Mouse (Mus musculus) mouse embryonic stem cell (cell line): Measurements from ENCODE around the gene Pxn.

ENCODE experiments used
- in situ Hi-C, 2 experiments: fragments of 300-500 bp; cut with MboI; formaldehyde crosslinking; loops; 1 replicate in 1 of 2; 3 replicates in 1 of 2; pipeline ENCODE4 v1.14.3; 2019 to 2020; ENCODE audit warnings: low sequenced_read_pairs in 2 of 2, low pct_unique_long_range_greater_than_20kb in 1 of 2, mixed read lengths in 1 of 2; ENCODE audit not compliant: unreplicated experiment in 1 of 2

The Pxn gene

DNA sequence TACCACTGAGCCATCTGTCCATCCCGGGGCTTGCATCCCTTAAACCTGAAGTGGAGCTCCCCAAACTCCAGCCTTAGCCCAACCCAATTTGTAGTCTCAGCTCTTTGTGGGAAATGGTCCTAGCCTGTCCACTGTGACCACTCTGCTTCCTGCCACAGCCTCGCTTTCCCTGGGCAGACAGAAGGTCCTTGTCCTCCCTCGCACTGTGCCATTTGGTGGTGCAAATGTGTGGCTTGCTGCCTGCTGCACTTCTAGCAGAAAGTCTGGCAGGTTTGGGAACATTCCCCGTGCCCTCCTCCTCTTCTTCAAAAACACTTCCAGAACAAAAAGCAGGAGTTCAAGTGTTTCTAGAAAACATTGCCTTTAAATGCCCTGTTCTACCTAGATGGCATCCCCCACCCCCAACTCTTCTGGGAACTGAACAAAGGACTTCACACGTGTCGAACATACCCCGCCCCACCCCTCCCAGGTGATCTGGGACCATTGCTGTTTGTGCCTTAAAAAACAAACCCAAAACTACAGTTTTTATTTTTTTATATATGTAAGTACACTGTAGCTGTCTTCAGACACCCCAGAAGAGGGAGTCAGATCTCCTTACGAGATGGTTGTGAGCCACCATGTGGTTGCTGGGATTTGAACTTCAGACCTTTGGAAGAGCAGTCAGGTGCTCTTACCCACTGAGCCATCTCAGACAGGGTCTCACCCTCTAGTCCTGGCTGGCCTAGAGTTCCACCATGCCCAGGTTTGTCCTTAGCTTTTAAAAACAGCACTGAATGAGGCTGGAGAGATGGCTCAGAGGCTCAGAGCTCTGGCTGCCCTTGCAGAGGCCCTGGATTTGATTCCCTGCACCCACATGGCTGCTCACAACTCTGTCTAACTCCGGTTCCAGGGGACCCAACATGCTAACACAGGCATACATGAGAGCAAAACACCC lies 7.9 kb upstream of the Pxn start:
- in situ Hi-C loops = no loop called here

DNA sequence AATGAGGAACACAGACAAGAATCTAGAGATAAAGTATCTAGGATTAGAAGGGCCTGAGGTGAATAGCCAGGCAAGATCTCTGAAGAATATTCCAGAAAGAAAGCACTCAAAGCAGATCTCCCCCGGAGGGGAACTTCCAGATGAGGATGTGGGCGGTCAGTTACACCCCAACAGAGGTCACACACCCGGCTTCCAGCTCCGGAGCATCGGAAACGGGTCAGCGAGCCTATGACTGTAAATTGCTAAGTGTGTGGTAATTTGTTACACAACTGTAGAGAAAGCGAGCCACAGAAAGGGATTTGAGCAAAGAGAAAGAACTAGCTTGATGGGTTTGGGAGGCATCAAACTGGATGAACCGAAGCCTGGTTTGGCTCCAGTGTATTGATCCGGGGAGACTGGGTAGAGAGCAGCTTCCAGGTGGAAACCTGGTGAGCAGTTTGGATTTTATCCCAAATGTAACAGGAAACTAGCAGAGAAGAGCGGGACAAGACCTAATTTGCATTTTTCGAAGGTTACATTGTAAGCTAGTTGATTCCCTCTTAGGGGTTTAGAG lies 6.0 kb upstream of the Pxn start:
- in situ Hi-C loops = loop anchor here in 1 of 2 experiments (5.0 to 10.0 kb wide), 2 partner anchors 42 to 134 kb away; partner anchors contain the start of gene Rab35

DNA sequence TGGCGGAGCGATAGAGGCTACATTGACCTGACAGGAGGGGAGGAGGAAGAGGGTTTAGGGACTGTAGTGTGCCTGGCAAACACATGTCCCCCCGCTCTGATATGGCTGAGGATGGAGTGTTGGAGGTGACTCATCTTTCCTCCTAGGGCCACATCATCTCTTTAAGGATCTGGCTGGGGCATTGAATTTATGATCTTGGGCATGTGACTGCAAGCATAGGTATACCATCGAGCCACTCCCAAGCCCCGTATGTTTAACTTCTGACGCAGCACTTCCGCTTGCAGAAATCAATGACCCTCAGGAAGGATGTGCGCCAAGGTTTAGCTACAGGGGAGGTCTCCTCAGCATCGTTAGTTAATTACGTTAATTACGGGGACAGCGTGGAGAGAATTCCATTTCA lies 3.4 kb upstream of the Pxn start:
- in situ Hi-C loops = loop anchor here in 1 of 2 experiments (5.0 to 10.0 kb wide), 2 partner anchors 39 to 132 kb away; partner anchors contain the start of gene Rab35

DNA sequence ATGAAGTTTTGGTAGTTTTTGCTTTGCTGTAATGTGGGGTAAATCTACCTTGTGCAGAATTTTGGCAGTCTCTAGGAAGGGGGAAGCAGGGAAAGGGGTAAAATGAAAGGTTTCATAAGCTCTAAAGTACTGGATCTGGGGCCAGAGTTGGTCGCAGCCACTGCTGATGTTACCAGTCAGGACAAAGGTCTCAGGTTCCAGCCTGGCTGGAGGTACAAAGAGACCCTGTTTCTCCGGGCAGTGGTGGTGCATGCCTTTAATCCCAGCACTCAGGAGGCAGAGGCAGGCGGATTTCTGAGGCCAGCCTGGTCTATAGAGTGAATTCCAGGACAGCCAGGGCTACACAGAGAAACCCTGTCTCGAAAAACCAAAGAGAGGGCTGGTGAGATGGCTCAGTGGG lies 859 bp upstream of the Pxn start:
- in situ Hi-C loops = loop anchor here in 1 of 2 experiments (10.0 kb wide), 1 partner anchor 129 kb away; the partner anchor contains the start of gene Rab35

DNA sequence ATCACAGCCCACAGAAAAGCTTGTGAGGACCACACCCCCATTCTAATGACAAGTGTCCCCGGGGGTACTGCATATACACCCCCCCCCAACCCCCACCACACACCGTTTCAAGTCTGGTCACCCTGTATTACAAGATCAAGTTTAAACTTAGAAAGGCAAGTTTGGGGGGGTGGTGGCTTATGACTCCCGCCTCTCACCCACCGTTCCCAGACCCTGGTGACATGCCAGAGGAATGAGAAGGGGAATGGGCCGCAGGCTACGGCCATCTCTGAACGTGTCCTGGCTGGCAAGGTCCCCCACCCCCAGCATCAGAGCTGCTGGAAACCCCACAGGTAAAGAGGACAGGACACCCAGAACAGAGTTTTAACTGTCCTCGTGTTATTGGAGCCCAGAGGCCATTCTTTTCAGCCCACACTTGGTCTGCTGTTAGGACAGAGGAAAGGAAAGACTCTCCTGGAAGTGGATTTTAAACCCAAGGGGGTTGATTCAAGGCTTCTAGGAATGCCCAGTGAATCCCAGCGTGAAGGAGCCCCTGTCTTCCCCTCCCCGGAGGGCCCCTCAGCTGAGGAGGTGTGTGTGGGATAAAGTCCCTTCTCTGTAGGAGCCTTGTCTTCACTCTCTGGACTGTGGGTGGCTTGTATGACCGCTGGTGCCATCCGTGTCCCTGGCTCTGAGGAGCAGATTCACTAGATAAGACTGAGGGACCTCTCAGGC lies 948 bp downstream of the Pxn start:
- in situ Hi-C loops = loop anchor here in 1 of 2 experiments (10.0 kb wide), 1 partner anchor 127 kb away; the partner anchor contains the start of gene Rab35

DNA sequence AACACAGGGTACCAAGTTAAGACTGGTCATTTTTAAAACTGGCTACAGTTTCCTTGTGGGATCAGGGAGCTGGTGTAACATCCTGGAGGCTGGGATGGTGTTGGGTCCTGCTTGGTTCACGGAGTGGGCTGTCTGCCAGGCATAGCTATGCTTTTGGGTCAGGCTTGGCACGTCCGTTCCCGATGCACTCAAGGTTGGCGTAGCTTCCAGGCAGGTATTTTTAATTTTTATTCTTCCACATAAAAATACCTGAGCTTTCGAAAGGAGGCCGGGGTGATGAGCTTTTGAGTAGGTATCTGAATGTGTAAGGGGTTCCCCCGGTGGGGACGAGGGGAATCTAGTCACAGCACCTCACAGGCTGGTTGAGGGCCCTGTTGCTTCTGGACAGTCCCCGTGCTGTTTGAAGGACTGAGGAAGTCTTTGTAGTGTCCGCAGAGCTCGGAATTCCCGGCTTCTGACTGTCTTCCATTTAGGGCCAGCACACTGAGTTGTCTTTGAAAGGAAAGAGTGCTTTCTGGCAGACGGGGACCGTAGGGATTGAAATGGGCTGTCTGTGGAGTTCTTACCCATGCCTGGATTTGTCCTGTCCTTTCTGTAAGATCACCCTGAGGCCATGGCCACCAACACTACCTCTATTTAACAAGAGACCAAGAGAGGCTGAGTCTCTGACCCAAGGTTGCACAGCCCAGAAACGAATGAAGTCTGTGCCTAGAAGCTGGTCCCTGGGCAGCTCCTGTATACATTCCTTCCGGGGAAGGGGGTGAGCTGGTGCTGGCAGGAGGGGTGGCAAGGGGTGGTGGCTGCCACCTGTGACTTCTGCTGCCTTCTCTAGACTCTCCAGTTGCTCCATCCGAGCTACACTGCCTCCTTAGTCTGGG lies 1.7 kb downstream of the Pxn start:
- in situ Hi-C loops = loop anchor here in 1 of 2 experiments (10.0 kb wide), 1 partner anchor 127 kb away; the partner anchor contains the start of gene Rab35

DNA sequence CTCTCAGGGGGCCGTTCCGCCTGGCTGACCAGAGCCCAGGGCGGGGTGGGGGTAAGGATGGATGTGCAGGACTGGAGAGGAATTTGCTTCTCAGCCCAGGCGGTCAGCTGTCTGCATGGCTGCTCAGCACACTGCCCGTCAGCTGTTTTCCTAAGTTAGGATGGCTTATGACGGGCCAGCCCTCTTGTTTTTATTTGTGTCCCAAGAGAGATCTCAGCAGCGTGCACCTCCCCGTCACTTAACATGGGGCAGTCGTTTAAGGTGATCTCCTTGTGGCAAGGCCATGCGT lies 2.3 kb downstream of the Pxn start:
- in situ Hi-C loops = loop anchor here in 1 of 2 experiments (10.0 kb wide), 1 partner anchor 126 kb away; the partner anchor contains the start of gene Rab35

DNA sequence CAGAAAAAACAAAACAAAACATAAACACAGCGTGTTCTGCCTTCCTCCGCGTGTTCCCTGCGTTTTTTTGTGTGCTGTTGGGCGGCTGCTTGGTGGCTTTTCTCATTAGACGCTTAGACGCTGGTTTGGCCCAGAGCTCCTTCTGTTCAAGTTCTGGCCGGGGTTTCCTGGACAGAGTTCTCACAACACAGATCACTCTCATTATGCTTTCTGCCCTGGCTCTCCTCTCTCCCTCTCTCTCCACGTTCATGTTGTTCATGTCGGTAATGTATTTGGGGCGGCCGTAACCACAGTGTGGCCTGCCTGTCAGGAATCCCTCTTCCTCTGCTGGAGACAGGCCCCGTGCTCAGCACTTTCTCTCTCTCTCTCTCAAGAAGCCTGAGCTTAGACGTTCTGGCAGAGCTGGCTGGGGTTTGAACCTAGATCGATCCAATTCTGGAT lies 2.9 kb downstream of the Pxn start:
- in situ Hi-C loops = loop anchor here in 1 of 2 experiments (10.0 kb wide), 1 partner anchor 125 kb away; the partner anchor contains the start of gene Rab35

DNA sequence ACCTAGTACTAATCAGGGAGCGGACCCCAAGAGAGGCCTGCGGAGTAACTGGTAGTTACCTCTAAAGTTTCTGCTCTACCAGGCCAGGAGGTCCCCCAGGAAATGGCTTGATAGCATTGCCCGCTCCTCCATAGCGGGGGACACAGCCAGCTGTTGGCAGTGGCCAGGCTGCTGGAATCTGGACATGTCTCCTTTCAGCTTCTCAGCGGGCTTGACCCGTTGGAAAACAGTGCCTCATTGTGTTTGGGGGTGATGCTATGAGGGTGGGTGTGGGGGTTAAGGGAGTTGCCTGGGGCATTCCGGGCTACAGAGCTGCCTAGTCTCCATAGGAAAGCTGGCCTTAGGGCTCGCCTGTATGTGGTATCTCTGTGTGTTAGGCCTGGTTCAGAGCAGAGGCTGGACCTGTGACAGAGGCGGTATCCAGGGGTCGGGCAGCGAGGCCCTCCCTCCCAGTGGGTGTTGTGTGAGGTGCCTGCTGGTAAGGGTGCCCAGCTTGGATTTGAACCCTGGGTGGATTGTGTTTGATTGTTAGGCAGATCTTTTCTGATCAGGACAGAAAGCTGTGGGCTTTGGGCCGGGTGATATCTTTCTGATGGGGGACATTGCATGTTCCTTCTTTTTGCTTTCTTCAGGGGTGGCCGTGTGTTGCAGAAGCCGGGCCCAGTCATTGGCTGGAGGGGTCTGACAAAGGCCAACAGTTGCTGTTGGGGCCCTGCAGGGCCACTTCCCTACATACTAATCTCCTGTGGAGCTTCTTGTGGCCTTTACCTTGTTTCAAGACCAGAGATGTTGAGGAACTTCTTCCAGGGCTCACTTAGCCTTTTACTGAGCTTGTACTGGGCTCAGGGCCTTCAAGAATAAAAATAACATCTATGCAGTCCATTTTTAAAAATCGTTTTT lies 3.6 kb downstream of the Pxn start:
- in situ Hi-C loops = loop anchor here in 1 of 2 experiments (10.0 kb wide), 1 partner anchor 125 kb away; the partner anchor contains the start of gene Rab35

DNA sequence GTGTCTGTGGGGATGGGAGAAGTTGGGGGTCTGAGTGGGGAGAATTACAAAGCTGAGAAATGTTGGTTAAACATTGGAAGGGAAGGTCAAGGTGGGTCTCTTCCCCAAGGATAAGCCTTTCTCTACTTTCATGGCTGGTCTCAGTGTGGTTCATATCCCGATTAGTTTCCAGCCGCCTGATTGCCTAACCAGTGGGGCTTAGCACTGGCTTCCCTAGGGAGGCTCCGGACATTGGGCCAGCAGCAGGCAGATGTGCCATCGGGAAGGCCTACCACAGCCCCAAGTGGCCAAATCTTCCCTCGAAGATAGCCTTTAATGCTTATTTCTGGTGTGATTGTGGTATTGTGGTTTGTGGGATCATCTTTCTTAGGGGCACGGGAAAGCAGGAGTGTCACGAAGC lies 5.9 kb downstream of the Pxn start:
- in situ Hi-C loops = no loop called here

DNA sequence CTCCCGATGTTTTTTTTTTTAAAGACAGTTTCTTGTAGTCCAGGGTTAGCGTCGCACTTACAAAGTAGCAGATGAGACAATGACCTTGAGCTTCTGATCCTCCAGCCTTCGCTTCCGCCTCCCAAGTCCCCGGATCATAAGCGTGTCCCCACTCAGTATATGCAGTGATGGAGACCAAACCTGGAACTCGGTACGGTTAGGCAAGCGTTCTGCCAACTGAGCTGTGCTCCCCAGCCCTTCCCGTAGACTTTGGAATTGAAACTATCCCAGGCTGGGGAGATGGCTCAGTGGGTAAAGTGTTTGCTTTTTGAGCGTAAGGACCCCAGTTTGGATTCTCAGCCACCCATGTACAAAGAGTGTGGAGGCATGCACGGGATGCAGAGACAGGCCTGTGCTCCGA lies 6.8 kb downstream of the Pxn start:
- in situ Hi-C loops = no loop called here

DNA sequence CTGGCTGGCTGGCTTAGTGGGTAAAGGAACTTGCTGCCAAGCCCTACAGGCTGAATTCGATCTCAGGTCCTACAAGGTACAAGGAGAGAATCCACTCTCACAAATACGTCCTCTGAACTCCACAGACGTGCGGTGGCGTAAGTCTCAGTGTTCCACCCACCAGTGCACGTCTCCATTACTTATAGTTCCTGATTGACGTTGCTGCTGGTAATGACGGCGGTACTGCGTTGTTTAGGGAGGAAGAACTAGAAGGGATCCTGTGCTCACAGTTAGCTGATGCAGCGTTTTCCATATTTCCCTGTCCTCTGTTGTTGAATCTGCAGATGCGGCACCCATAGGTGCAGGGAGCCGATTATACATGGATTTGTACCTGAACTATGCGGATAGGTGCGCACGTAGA lies 7.2 kb downstream of the Pxn start:
- in situ Hi-C loops = no loop called here

DNA sequence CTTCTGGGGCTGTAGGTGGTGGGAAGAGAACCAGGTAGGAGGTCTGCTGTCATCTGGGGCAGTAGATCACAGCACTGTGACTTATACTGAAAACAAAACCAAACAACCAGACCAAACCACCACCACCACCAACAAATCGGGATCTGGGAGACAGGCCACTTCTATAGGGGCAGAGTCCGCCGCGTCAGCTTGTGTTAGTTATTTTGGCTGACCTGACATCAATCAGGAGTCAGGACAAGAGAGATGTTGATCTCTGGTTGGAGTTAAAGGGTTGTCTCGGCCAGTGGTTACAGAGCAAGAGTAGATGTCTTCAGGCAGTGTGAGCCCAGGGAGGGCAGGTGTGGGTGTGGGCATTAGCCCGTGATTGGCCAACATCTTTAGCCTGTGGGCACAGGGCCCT lies 7.9 kb downstream of the Pxn start:
- in situ Hi-C loops = no loop called here

DNA sequence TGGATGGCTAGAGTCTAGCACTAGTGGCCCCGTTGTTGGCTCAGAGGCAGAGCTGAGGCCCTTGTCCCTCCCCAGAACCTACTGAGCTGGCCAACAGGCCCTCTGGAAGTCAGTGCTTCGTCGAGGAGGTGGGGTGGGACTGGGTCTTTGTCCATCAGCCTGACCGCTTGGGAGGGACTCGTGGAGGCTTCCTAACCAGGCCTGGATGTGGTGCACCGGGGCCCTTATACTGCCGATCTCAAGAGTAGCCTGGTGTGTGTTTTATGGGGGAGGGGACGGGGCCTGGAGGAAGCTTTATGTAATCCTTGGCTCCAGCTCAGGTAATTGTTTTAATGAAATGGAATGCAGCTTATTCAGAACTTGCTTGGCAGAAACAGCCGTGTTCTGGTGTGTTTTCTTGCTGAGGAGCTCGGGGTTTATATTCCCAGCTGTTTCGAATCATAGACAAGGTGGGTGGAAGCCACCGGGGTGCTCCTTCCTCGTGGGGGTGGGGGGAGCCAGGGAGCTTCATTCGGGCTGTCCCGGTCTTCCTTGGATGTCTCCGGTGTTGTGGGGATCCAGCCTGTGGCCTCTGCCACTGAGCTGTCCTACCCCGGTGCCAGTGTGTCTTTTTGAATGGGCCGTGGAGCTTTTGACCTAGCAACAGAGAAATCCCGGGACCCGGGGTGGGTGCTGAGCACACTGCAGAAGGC lies 8.6 kb downstream of the Pxn start:
- in situ Hi-C loops = no loop called here

DNA sequence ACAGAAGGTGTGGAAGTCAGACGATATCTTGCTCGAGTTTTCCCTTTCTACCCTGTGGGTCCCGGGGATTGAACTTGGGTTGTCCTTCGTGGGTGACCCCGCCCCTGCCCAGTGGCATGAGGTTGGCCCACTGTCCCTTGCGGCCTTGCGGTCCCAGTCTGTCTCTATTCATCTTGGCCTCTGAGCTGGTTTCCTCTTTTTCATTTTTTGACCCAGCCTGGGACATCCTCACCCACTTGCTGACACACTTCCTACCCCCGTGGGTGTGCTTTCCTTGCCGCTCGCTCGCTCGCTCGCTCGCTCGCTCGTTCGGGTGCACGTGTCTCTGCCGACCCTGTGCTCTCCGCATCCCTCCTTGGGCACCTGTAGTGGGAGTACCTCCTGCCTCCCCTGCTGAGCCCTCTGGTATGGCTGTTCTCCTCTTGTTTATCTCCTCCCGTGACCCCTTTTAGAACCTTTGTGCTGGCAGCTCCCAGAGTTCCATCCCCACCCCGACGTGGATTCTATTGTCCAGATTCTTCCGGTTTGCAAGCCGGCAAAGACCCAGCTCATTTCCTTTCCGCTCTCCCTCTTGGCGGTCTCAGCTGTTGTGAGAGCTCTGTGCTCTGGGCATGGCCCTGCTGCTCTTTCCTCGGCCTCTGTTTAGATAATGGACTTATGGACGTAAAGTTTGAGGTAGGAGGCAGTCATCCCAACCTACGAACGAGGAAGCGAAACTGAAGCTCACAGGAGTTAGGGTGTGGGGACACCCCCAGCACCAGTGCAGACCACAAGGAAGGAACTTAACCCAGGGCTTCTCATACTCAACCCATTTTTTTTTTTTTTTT lies 9.8 kb downstream of the Pxn start:
- in situ Hi-C loops = no loop called here

DNA sequence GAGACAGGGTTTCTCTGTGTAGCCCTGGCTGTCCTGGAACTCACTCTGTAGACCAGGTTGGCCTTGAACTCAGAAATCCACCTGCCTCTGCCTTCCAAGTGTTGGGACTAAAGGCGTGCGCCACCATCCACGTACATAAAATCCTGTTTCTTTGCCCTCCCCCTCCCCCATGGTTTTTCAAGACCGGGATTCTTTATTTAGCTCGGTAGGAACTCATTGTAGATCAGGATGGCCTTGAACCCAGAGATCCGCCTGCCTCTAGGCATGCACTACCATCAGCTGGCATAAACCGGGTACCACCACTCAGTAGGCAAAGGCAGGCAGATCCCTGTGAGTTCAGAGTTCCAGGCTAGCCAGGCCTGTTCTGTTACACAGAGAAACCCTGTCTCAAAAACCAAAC lies 10.4 kb downstream of the Pxn start:
- in situ Hi-C loops = no loop called here
